In genomic region chr16:77284205-77284604, GRCm38 (mm10) we compare ENCODE assay signal across 21 mouse cellular contexts.
DNase-seq lines count a peak whose midpoint lies in the region; ATAC-seq lines count a peak whose summit lies in the region.
"Had no signal": no experiment of that assay in that cellular context is flagged by ENCODE, and none has a peak within 500 bp of the region (broad histone marks: within the 10 kb centered on the region; RNA-seq: fewer than 3 reads in every experiment).

No protein-coding gene starts in this region.

- peak; percentile 56 for ATAC-seq in granulocyte monocyte progenitor cell, adult 5-6 weeks (replicated peaks; ENCODE audit: poor library complexity, severe bottlenecking)
- peak; percentile 42; the same call in 1 of the 2 replicates for ATAC-seq in megakaryocyte progenitor cell, adult 5-6 weeks (replicated peaks; ENCODE audit: poor library complexity)
- ATAC-seq: forebrain, embryonic 13.5 days; forebrain, embryonic 16.5 days; hindbrain, postnatal 0 days; inflammation-experienced regulatory T-cells, adult 6 months; Patski had no signal

- intact Hi-C loops in left cerebral cortex, postnatal 14 days (cut with DNase I) = no loop called here

- DNase-seq in layer of hippocampus, adult 11-12 months (ENCODE audit: low spot score) = peak; percentile 22
- DNase-seq in layer of hippocampus, postnatal 10 days (ENCODE audit: low spot score in 2 of 2) = no peak
- DNase-seq in cerebellum, postnatal 25 days = no peak
- DNase-seq in left cerebral cortex, postnatal 14 days (ENCODE audit: low spot score in 2 of 2) = no peak
- DNase-seq: adrenal gland, postnatal 10 days; adrenal gland, postnatal 36 days; B cell, adult 2 months; cerebellum, adult 11 months; cerebellum, adult 8-10 months; cerebellum, postnatal 10 days; gastrocnemius, postnatal 10 days; gastrocnemius, postnatal 36 days; heart, postnatal 14 days; heart, postnatal 4 days had no signal
